Mouse (Mus musculus) lung, embryonic 14.5 days (tissue): ENCODE results near the gene Hpcal4. TPM values are rescaled to one million over a fixed set of nuclear protein-coding genes. Genes with fewer than 3 reads are reported as not detected.

ENCODE experiments used
- ATAC-seq: fragments of 200-750 bp; cut with Nextera tagmentation; 2 replicates; pipeline ENCODE4 v1.8.0; 2017; ENCODE audit warnings: mild to moderate bottlenecking, moderate TSS enrichment, moderate library complexity; ENCODE audit not compliant: insufficient read depth
- DNase-seq: peaks from one replicate; pipeline ENCODE4 v3.0.0-alpha.2; 2015
- H3K27ac ChIP-seq: fragments of 300-500 bp; sonication (generic); 2 replicates; pipeline ENCODE4 v1.5.1; 2014; ENCODE audit warnings: low read depth, mild to moderate bottlenecking, moderate library complexity
- H3K27me3 ChIP-seq: fragments of 300-500 bp; sonication (generic); 2 replicates; pipeline ENCODE4 v1.6.1; 2014; ENCODE audit warnings: low read length, control low read depth; ENCODE audit not compliant: insufficient read depth
- H3K36me3 ChIP-seq: fragments of 300-500 bp; sonication (generic); 2 replicates; pipeline ENCODE4 v1.6.1; 2014; ENCODE audit warnings: control low read depth; ENCODE audit not compliant: insufficient read depth
- H3K4me1 ChIP-seq: fragments of 300-500 bp; sonication (generic); 2 replicates; pipeline ENCODE4 v1.6.1; 2014; ENCODE audit warnings: antibody characterized with exemption, control low read depth; ENCODE audit not compliant: insufficient read depth
- H3K4me2 ChIP-seq: fragments of 300-500 bp; sonication (generic); 2 replicates; pipeline ENCODE4 v1.6.1; 2014; ENCODE audit warnings: mild to moderate bottlenecking
- H3K4me3 ChIP-seq: fragments of 300-500 bp; sonication (generic); 2 replicates; pipeline ENCODE4 v1.5.1; 2014; ENCODE audit warnings: low read depth, low read length
- H3K9ac ChIP-seq: fragments of 300-500 bp; sonication (generic); 2 replicates; pipeline ENCODE4 v1.6.1; 2014
- H3K9me3 ChIP-seq: fragments of 300-500 bp; sonication (generic); 2 replicates; pipeline ENCODE4 v1.6.1; 2016; ENCODE audit warnings: low read depth, low read length, control low read depth
- CTCF ChIP-seq: IDR thresholded peaks from 2 replicates; pipeline ENCODE4 v1.5.1; 2016; ENCODE audit warnings: antibody characterized with exemption, low read depth
- WGBS: fragments of 180-500 bp; shearing (Covaris S2); extraction: QIAGEN DNeasy Blood & Tissue Kit; methylation state at CpG from one replicate; pipeline ENCODE4 v1.1.7; 2014; 5-methylcytosine and 5-hydroxymethylcytosine counted together
- polyA plus RNA-seq: library from polyadenylated mRNA; unstranded; fragments of >200 nt; fragmentation: Nextera tagmentation; extraction: Ambion mirVana; gene quantifications from 2 replicates; pipeline ENCODE4 v1.2.1, GENCODE M21; 2014

Gene Hpcal4
- polyA plus RNA-seq, 1 experiment from 2014 or later = 0.37 TPM

GRCm38 (mm10) chr4:123215367-123215766 lies 32.3 kb downstream of the Hpcal4 start:
- TF ChIP-seq CTCF = no peak
- Histone ChIP-seq H3K9me3 (no peaks in the 10 kb centered on the region), H3K9ac (no peak overlapping the region), H3K27ac (no peak overlapping the region), H3K4me3 (no peak overlapping the region), H3K4me1 (no peaks in the 10 kb centered on the region), H3K4me2 (no peak overlapping the region), H3K27me3 (no peaks in the 10 kb centered on the region), H3K36me3 (no peaks in the 10 kb centered on the region)
- ATAC-seq (no peak), DNase-seq (no peak)
- WGBS = 65% methylated on average over 1 of the region's 1 CpGs

GRCm38 (mm10) chr4:123216782-123217181 lies 33.8 kb downstream of the Hpcal4 start:
- 11% methylated on average over 1 of the region's 1 CpGs for WGBS
- H3K27me3 ChIP-seq = no peaks in the 10 kb centered on the region
- no peak overlapping the region for H3K4me2 ChIP-seq
- H3K9me3 ChIP-seq = no peaks in the 10 kb centered on the region
- H3K9ac ChIP-seq = no peak overlapping the region
- DNase-seq = peak; percentile 72
- TF ChIP-seq CTCF = peak; percentile 90
- no peak overlapping the region for H3K4me3 ChIP-seq
- no peaks in the 10 kb centered on the region for H3K4me1 ChIP-seq
- no peak for ATAC-seq
- H3K36me3 ChIP-seq = no peaks in the 10 kb centered on the region
- H3K27ac ChIP-seq = no peak overlapping the region

- Histone ChIP-seq H3K4me3 (no peak overlapping the region), H3K4me2 (no peak overlapping the region), H3K27me3 (no peaks in the 10 kb centered on the region), H3K9me3 (no peaks in the 10 kb centered on the region), H3K9ac (no peak overlapping the region), H3K27ac (no peak overlapping the region), H3K36me3 (no peaks in the 10 kb centered on the region), H3K4me1 (no peaks in the 10 kb centered on the region)
- whole genome bisulfite sequencing = 61% methylated on average over 15 of the region's 15 CpGs
- peak; percentile 88 for DNase-seq
- ATAC-seq = peak; percentile 78
- TF ChIP-seq CTCF = peak; percentile 98
Measured at GRCm38 (mm10) chr4:123219720-123220357, 36.8 kb downstream of the Hpcal4 start.

- Histone ChIP-seq H3K4me3 (no peak overlapping the region), H3K27me3 (no peaks in the 10 kb centered on the region), H3K27ac (no peak overlapping the region), H3K9ac (no peak overlapping the region), H3K36me3 (no peaks in the 10 kb centered on the region), H3K4me1 (no peaks in the 10 kb centered on the region), H3K4me2 (no peak overlapping the region), H3K9me3 (no peaks in the 10 kb centered on the region)
- 76% methylated on average over 4 of the region's 4 CpGs for WGBS
- DNase-seq (no peak), ATAC-seq (no peak)
- no peak for TF ChIP-seq CTCF
Measured at GRCm38 (mm10) chr4:123220637-123221036, 37.6 kb downstream of the Hpcal4 start.

GRCm38 (mm10) chr4:123223309-123223708 lies 40.3 kb downstream of the Hpcal4 start:
- peaks cover 7% of the 10 kb centered on the region; the same call in 1 of the 2 replicates for H3K4me1 ChIP-seq
- DNase-seq (peak; percentile 43), ATAC-seq (no peak)
- peak; percentile 59 for TF ChIP-seq CTCF
- H3K27me3 ChIP-seq = no peaks in the 10 kb centered on the region
- WGBS = 57% methylated on average over 3 of the region's 3 CpGs
- H3K4me2 ChIP-seq = no peak overlapping the region
- no peaks in the 10 kb centered on the region for H3K9me3 ChIP-seq
- no peak overlapping the region for H3K27ac ChIP-seq
- H3K9ac ChIP-seq = no peak overlapping the region
- no peak overlapping the region for H3K4me3 ChIP-seq
- H3K36me3 ChIP-seq = no peaks in the 10 kb centered on the region

GRCm38 (mm10) chr4:123225718-123226403 lies 42.8 kb downstream of the Hpcal4 start:
- 50% methylated on average over 10 of the region's 10 CpGs for WGBS
- Histone ChIP-seq H3K9me3 (no peaks in the 10 kb centered on the region), H3K4me2 (no peak overlapping the region), H3K27ac (0 out of 2 replicates have a peak overlapping the region, but pooled peaks have one; percentile 2), H3K9ac (no peak overlapping the region), H3K27me3 (0 out of 2 replicates have a peak, but pooled peaks cover 6% of the 10 kb centered on the region), H3K4me1 (peaks cover 19% of the 10 kb centered on the region; the same call in 1 of the 2 replicates), H3K4me3 (no peak overlapping the region), H3K36me3 (no peaks in the 10 kb centered on the region)
- TF ChIP-seq CTCF = no peak
- DNase-seq (peak; percentile 60), ATAC-seq (0 out of 2 replicates have a peak, but pooled peaks have one; percentile 9)

GRCm38 (mm10) chr4:123227707-123228106 lies 44.7 kb downstream of the Hpcal4 start:
- Histone ChIP-seq H3K4me2 (no peak overlapping the region), H3K4me3 (no peak overlapping the region), H3K9ac (no peak overlapping the region), H3K27me3 (peaks cover 12% of the 10 kb centered on the region), H3K9me3 (no peaks in the 10 kb centered on the region), H3K36me3 (no peaks in the 10 kb centered on the region), H3K27ac (peak overlapping the region; percentile 56), H3K4me1 (peaks cover 19% of the 10 kb centered on the region; the same call in 1 of the 2 replicates)
- 30% methylated on average over 4 of the region's 4 CpGs for WGBS
- no peak for TF ChIP-seq CTCF
- DNase-seq = peak; percentile 68
- ATAC-seq = peak; percentile 69; the same call in 1 of the 2 replicates
